Mouse (Mus musculus) ES-CJ7 (cell line): ENCODE measurements at regions not wholly inside any gene's neighbourhood (a gene's known extent, or its start where the extent isn't known, plus 50 kb on each side); places are given as distances from the start of the nearest gene placed in this dataset.

Experiments
- DNase-seq: peaks from one replicate; pipeline ENCODE4 v3.0.0; 2011; ENCODE audit warnings: low read depth, low spot score

GRCm38 (mm10) chr11:110889354-110890151 lies 78.3 kb upstream of the Kcnj16 start:
- no peak for DNase-seq

DNA sequence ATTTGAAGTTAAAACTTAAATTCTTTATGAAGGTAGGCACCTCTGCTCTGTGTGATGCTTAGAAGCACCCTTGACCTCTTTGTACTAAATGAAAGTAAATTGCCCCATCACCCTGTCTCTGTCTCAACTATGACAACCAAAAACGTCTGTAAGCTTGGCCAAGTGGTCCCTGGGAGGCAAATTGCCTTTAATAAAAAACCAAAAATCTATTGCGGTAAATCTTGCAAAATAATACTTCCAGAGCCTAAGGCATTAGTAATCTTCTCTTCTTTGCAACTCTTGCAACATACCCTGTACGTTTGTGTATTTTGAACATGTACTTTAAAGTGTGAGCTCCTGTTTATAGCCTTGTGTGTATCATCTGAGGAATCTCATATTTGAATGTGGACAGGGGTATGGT lies 77.4 kb upstream of the Kcnj16 start:
- no peak for DNase-seq

- DNase-seq: no peak
Observed at GRCm38 (mm10) chr11:110902918-110903317, 64.9 kb upstream of the Kcnj16 start.
